Mouse (Mus musculus): ENCODE measurements at regions not wholly inside any gene's neighbourhood (a gene's known extent, or its start where the extent isn't known, plus 50 kb on each side); places are given as distances from the start of the nearest gene placed in this dataset.
A peak's percentile ranks its signal among the peaks of the same experiment; 100 is the strongest.

- Histone ChIP-seq H3K9me3 (no peaks in the 10 kb centered on the region), H3K36me3 (no peaks in the 10 kb centered on the region), H3K9ac (no peak overlapping the region), H3K4me2 (replicated peaks) (no peak overlapping the region), H3K27me3 (replicated peaks) (no peaks in the 10 kb centered on the region), H3K4me1 (no peaks in the 10 kb centered on the region), H3K27ac (no peak overlapping the region), H3K4me3 (no peak overlapping the region)
- no peak for ATAC-seq (ENCODE audit: low FRiP score, low read depth)
- 89% methylated on average over 4 of the region's 4 CpGs for WGBS
These were observed 445.3 kb downstream of the Bckdhb start for GRCm38 (mm10) chr9:84370260-84370659.

GRCm38 (mm10) chr9:84375746-84376145 is 450.8 kb downstream of the Bckdhb start:
- ATAC-seq (ENCODE audit: low FRiP score, low read depth): no peak
- Histone ChIP-seq H3K4me3 (no peak overlapping the region), H3K9ac (no peak overlapping the region), H3K4me2 (replicated peaks) (no peak overlapping the region), H3K9me3 (no peaks in the 10 kb centered on the region), H3K4me1 (no peaks in the 10 kb centered on the region), H3K27ac (no peak overlapping the region), H3K36me3 (no peaks in the 10 kb centered on the region), H3K27me3 (replicated peaks) (no peaks in the 10 kb centered on the region)
- 53% methylated on average over 2 of the region's 2 CpGs for WGBS

DNA sequence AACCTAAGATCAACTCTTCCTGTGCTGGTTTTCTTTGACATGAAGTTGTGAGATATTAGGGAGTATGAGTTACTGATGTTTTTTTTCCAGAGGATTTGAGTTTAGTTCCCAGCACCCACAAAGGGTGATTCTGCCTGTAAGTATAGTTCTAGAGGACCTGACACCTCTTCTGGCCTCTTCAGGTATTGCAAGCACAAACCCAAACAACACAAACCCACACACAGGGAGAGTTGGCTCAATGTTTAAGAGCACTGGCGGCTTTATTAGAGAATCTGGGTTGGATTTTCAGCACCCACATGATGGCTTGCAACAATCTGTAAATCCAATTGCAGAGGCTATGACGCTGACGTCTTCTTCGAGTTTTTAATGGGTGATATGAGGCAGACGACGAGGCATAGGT is 451.7 kb downstream of the Bckdhb start:
- no peaks in the 10 kb centered on the region for H3K4me1 ChIP-seq
- H3K27me3 ChIP-seq (replicated peaks): no peaks in the 10 kb centered on the region
- WGBS: 93% methylated on average over 6 of the region's 6 CpGs
- no peak overlapping the region for H3K4me3 ChIP-seq
- no peak for ATAC-seq (ENCODE audit: low FRiP score, low read depth)
- H3K36me3 ChIP-seq: no peaks in the 10 kb centered on the region
- no peak overlapping the region for H3K27ac ChIP-seq
- H3K4me2 ChIP-seq (replicated peaks): no peak overlapping the region
- H3K9me3 ChIP-seq: no peaks in the 10 kb centered on the region
- H3K9ac ChIP-seq: no peak overlapping the region

- no peak overlapping the region for H3K27ac ChIP-seq
- no peaks in the 10 kb centered on the region for H3K36me3 ChIP-seq
- no peak overlapping the region for H3K9ac ChIP-seq
- H3K4me3 ChIP-seq: no peak overlapping the region
- no peaks in the 10 kb centered on the region for H3K4me1 ChIP-seq
- no peak overlapping the region for H3K4me2 ChIP-seq (replicated peaks)
- H3K27me3 ChIP-seq (replicated peaks): no peaks in the 10 kb centered on the region
- no peak for ATAC-seq (ENCODE audit: low FRiP score, low read depth)
- no peaks in the 10 kb centered on the region for H3K9me3 ChIP-seq
These were observed 457.0 kb downstream of the Bckdhb start for GRCm38 (mm10) chr9:84381942-84382341.

DNA sequence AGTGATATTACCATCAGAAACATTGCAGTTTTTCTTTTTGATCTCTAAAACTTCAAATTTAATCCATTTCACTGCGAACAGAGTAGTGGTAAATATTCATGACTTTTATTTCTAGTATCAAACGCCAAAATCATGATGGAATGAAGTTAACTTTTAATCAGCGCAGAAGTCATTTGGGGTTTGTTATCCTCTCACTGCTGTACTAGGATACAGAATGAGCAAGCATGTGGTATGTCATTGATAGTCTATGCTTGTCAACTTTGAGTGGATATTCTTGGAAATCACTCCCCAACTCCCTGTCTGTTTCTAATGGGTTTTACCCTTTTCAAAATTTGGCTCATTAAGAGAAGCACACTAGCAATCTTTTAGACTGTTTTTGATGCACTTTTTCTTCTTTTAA is 464.9 kb downstream of the Bckdhb start:
- no peaks in the 10 kb centered on the region for H3K36me3 ChIP-seq
- no peak overlapping the region for H3K9ac ChIP-seq
- H3K27me3 ChIP-seq (replicated peaks): no peaks in the 10 kb centered on the region
- no peak overlapping the region for H3K4me3 ChIP-seq
- no peak overlapping the region for H3K4me2 ChIP-seq (replicated peaks)
- H3K27ac ChIP-seq: no peak overlapping the region
- ATAC-seq (ENCODE audit: low FRiP score, low read depth): no peak
- WGBS: 93% methylated on average over 3 of the region's 3 CpGs
- no peaks in the 10 kb centered on the region for H3K9me3 ChIP-seq
- no peaks in the 10 kb centered on the region for H3K4me1 ChIP-seq

- H3K4me3 ChIP-seq: no peak overlapping the region
- 88% methylated on average over 3 of the region's 3 CpGs for WGBS
- no peak for ATAC-seq (ENCODE audit: low FRiP score, low read depth)
- H3K9ac ChIP-seq: no peak overlapping the region
- no peaks in the 10 kb centered on the region for H3K36me3 ChIP-seq
- H3K9me3 ChIP-seq: no peaks in the 10 kb centered on the region
- H3K27me3 ChIP-seq (replicated peaks): no peaks in the 10 kb centered on the region
- H3K27ac ChIP-seq: no peak overlapping the region
- H3K4me2 ChIP-seq (replicated peaks): no peak overlapping the region
- no peaks in the 10 kb centered on the region for H3K4me1 ChIP-seq
These were observed 469.8 kb downstream of the Bckdhb start for GRCm38 (mm10) chr9:84394536-84395314.

DNA sequence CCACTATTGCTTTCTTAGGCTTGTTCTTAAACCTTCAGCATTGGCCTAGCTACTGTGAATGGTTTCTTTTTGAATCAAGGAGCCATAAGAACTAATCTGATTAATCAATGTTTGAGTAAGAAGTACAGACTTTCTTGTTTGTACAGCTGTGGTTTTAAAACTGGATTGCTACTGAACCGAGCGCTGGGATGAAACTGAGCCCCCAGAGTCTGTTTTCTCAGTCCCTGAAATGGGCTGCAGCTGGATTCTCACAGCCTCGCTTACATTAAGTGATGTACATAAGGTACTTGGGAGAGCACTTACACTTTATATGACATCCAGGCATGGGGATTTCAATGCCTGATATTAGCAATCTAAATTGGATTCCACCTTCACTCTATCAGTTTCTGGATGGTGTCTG is 474.5 kb downstream of the Bckdhb start:
- H3K4me3 ChIP-seq: no peak overlapping the region
- ATAC-seq (ENCODE audit: low FRiP score, low read depth): no peak
- H3K27me3 ChIP-seq (replicated peaks): no peaks in the 10 kb centered on the region
- no peak overlapping the region for H3K9ac ChIP-seq
- H3K9me3 ChIP-seq: no peaks in the 10 kb centered on the region
- no peaks in the 10 kb centered on the region for H3K36me3 ChIP-seq
- WGBS: 65% methylated on average over 3 of the region's 3 CpGs
- H3K4me1 ChIP-seq: no peaks in the 10 kb centered on the region
- H3K27ac ChIP-seq: no peak overlapping the region
- H3K4me2 ChIP-seq (replicated peaks): no peak overlapping the region

- no peaks in the 10 kb centered on the region for H3K9me3 ChIP-seq
- peak; percentile 53; the same call in 1 of the 2 replicates for ATAC-seq (ENCODE audit: low FRiP score, low read depth)
- no peaks in the 10 kb centered on the region for H3K27me3 ChIP-seq (replicated peaks)
- no peaks in the 10 kb centered on the region for H3K36me3 ChIP-seq
- H3K4me3 ChIP-seq: no peak overlapping the region
- WGBS: 62% methylated on average over 10 of the region's 10 CpGs
- no peak overlapping the region for H3K4me2 ChIP-seq (replicated peaks)
- no peaks in the 10 kb centered on the region for H3K4me1 ChIP-seq
- H3K9ac ChIP-seq: no peak overlapping the region
- H3K27ac ChIP-seq: no peak overlapping the region
These were observed 483.6 kb downstream of the Bckdhb start for GRCm38 (mm10) chr9:84408260-84409203.
